Mouse (Mus musculus) hindbrain, embryonic 14.5 days (tissue): ENCODE results near the gene BC049352. TPM values are rescaled to one million over a fixed set of nuclear protein-coding genes. Genes with fewer than 3 reads are reported as not detected.

ENCODE experiments used
- ATAC-seq: fragments of 200-750 bp; cut with Nextera tagmentation; 2 replicates; pipeline ENCODE4 v1.8.0; 2017; ENCODE audit warnings: moderate number of reproducible peaks, mild to moderate bottlenecking, moderate TSS enrichment, moderate library complexity; ENCODE audit not compliant: low FRiP score
- DNase-seq: peaks from one replicate; pipeline ENCODE4 v3.0.0-alpha.2; 2015; ENCODE audit warnings: low spot score
- H3K27ac ChIP-seq: fragments of 300-500 bp; sonication (generic); 2 replicates; pipeline ENCODE4 v1.5.1; 2014; ENCODE audit warnings: mild to moderate bottlenecking, moderate library complexity
- H3K27me3 ChIP-seq: fragments of 300-500 bp; sonication (generic); 2 replicates; pipeline ENCODE4 v1.6.1; 2014; ENCODE audit warnings: mild to moderate bottlenecking, low read length, mixed read lengths; ENCODE audit not compliant: control insufficient read depth, insufficient read depth
- H3K36me3 ChIP-seq: fragments of 300-500 bp; sonication (generic); replicated peaks from 2 replicates; pipeline ENCODE4 v1.6.1; 2014; ENCODE audit not compliant: control insufficient read depth, insufficient read depth
- H3K4me1 ChIP-seq: fragments of 300-500 bp; sonication (generic); replicated peaks from 2 replicates; pipeline ENCODE4 v1.6.1; 2014; ENCODE audit warnings: antibody characterized with exemption, low read length, mixed read lengths; ENCODE audit not compliant: control insufficient read depth, insufficient read depth
- H3K4me2 ChIP-seq: fragments of 300-500 bp; sonication (generic); replicated peaks from 2 replicates; pipeline ENCODE4 v1.6.1; 2014; ENCODE audit warnings: mild to moderate bottlenecking, moderate library complexity
- H3K4me3 ChIP-seq: fragments of 300-500 bp; sonication (generic); replicated peaks from 2 replicates; pipeline ENCODE4 v1.5.1; 2014; ENCODE audit warnings: mild to moderate bottlenecking, low read length
- H3K9ac ChIP-seq: fragments of 300-500 bp; sonication (generic); 2 replicates; pipeline ENCODE4 v1.6.1; 2014
- H3K9me3 ChIP-seq: fragments of 300-500 bp; sonication (generic); 2 replicates; pipeline ENCODE4 v1.6.1; 2016; ENCODE audit warnings: low read length; ENCODE audit not compliant: control insufficient read depth
- WGBS: fragments of 180-500 bp; shearing (Covaris S2); extraction: QIAGEN DNeasy Blood & Tissue Kit; methylation state at CpG from one replicate; pipeline ENCODE4 v1.1.7; 2014; 5-methylcytosine and 5-hydroxymethylcytosine counted together
- polyA plus RNA-seq: library from polyadenylated mRNA; unstranded; fragments of >200 nt; fragmentation: Nextera tagmentation; extraction: Ambion mirVana; gene quantifications from 2 replicates; pipeline ENCODE4 v1.2.1, GENCODE M21; 2014

Gene BC049352
- not detected in 2 replicates for polyA plus RNA-seq

DNA sequence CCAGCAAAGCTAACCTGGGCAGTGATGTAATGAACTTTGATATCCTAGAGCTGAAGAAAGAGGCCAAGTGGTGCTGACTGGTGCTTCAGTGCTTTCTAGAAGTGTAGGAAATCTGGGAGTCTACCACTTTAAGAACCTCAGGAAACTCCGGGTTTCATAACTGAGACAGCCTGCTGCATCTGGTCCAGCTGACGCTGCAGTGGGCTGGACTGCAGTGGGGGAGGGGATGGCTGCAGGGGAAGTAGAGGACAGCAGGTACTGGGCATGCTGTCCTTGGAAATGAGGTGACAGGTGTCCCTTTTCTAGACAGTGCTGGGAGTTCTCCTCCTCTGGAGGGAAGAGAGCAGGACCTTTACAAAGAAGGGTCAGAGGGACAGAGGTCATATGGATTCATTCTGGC is at the start of gene BC049352:
Gene BC049352, plus strand, starts transcription at position 238 of the 400 bp plus-strand sequence.
- Histone ChIP-seq H3K27ac (no peak within 1 kb of the TSS), H3K4me3 (no peak within 1 kb of the TSS), H3K9ac (no peak within 1 kb of the TSS), H3K27me3 (no peaks in the 10 kb centered on the region), H3K4me1 (no peaks in the 10 kb centered on the region), H3K4me2 (no peak within 1 kb of the TSS), H3K9me3 (no peaks in the 10 kb centered on the region), H3K36me3 (no peaks in the 10 kb centered on the region)
- no peak for ATAC-seq
- no peak for DNase-seq
- WGBS, result 41% methylated on average over 2 of the region's 2 CpGs

GRCm38 (mm10) chr9:45133484-45134310 is 48.1 kb upstream of the BC049352 start:
- Histone ChIP-seq H3K27me3 (peaks cover 42% of the 10 kb centered on the region), H3K4me1 (no peaks in the 10 kb centered on the region; the same call in 1 of the 2 replicates), H3K27ac (no peak overlapping the region), H3K9me3 (no peaks in the 10 kb centered on the region), H3K4me3 (no peak overlapping the region), H3K36me3 (no peaks in the 10 kb centered on the region), H3K9ac (no peak overlapping the region), H3K4me2 (no peak overlapping the region)
- DNase-seq (peak; percentile 45), ATAC-seq (no peak)
- 25% methylated on average over 5 of the region's 5 CpGs for WGBS

DNA sequence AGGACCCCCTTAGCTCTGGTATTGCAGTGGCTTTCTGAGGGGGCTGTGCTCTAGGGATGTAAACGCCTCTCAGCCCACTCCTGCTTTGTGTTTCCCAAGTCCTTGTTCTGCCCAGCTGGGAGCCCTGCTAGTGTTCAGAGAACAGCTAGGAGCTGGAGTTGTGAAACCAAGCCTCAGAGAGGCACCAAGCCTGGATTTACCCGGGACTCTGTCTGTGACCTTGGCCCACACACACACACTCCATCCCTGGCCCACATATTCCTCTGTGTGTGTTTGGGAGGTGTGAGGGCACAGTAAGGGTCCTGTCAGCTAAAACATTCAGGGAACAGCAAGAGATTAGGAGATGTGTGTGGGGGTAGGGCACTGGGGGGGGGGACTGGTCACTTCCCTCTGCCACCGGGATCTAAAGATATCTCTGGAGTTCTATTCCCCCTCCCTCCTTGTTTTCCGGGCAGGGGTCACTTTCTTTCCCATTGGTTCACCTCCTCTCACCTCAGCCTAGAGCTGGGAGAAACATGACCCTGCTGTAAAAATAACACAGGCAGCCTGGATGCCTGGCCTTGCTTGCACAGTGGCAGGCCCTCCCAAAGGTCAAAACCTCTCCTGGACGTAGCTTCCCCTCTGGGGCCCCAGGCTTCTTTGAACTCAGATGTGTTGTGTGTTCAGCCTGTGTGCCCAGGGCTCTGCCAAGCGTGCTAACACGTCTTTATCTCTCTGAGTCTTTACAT is 45.2 kb upstream of the BC049352 start:
- Histone ChIP-seq H3K4me1 (no peaks in the 10 kb centered on the region; the same call in 1 of the 2 replicates), H3K27ac (no peak overlapping the region), H3K9me3 (no peaks in the 10 kb centered on the region), H3K4me2 (no peak overlapping the region), H3K27me3 (peaks cover 70% of the 10 kb centered on the region), H3K9ac (no peak overlapping the region), H3K4me3 (no peak overlapping the region), H3K36me3 (no peaks in the 10 kb centered on the region)
- DNase-seq (no peak), ATAC-seq (no peak)
- WGBS, result 15% methylated on average over 7 of the region's 7 CpGs

GRCm38 (mm10) chr9:45138191-45139032 is 43.4 kb upstream of the BC049352 start, which contains the start of gene Scn4b:
Gene Scn4b, plus strand, starts transcription at chr9:45138395.
- DNase-seq (peak; percentile 58), ATAC-seq (no peak)
- H3K9me3 ChIP-seq, result no peaks in the 10 kb centered on the region
- no peaks in the 10 kb centered on the region for H3K36me3 ChIP-seq
- WGBS, result under 1% methylated on average over 71 of the region's 76 CpGs
- H3K9ac ChIP-seq, result peak within 1 kb of the TSS; percentile 56
- peak within 1 kb of the TSS; percentile 39 for H3K4me3 ChIP-seq
- peak within 1 kb of the TSS; percentile 89 for H3K4me2 ChIP-seq
- no peaks in the 10 kb centered on the region; the same call in 1 of the 2 replicates for H3K4me1 ChIP-seq
- no peak within 1 kb of the TSS for H3K27ac ChIP-seq
- peaks cover 80% of the 10 kb centered on the region for H3K27me3 ChIP-seq

- Histone ChIP-seq H3K4me2 (peak overlapping the region; percentile 89), H3K27ac (no peak overlapping the region), H3K9ac (peak overlapping the region; percentile 56; the same call in 1 of the 2 replicates), H3K4me1 (no peaks in the 10 kb centered on the region; the same call in 1 of the 2 replicates), H3K9me3 (no peaks in the 10 kb centered on the region), H3K36me3 (no peaks in the 10 kb centered on the region), H3K27me3 (peaks cover 86% of the 10 kb centered on the region), H3K4me3 (peak overlapping the region; percentile 39)
- 3% methylated on average over 7 of the region's 7 CpGs for WGBS
- ATAC-seq (no peak), DNase-seq (no peak)
Measured at GRCm38 (mm10) chr9:45139082-45139481, 42.7 kb upstream of the BC049352 start.

DNA sequence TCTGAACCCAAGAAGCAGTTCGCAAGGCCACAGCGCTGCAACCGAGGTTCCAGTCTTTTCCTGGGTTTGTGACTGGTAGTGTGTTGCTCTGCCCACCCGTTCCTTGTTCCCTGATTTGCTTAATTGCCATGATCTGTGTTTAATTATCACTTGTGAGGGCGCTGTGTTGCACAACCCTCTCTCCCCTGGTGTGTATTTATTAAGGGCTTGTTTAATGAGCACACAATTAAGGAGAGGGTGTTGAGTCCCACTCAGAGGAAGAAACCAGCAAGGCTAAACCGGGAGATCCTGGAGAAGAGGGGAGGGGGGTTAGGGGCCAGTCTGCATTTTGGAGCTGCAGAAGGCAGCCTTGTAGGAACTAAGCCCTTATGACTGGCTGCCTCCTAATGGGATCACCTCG is 40.9 kb upstream of the BC049352 start:
- DNase-seq, result no peak
- H3K27ac ChIP-seq, result no peak overlapping the region
- no peaks in the 10 kb centered on the region for H3K9me3 ChIP-seq
- WGBS, result 60% methylated on average over 7 of the region's 7 CpGs
- H3K36me3 ChIP-seq, result no peaks in the 10 kb centered on the region
- ATAC-seq, result no peak
- peaks cover 90% of the 10 kb centered on the region for H3K27me3 ChIP-seq
- no peak overlapping the region for H3K4me3 ChIP-seq
- no peak overlapping the region for H3K4me2 ChIP-seq
- H3K4me1 ChIP-seq, result peaks cover 5% of the 10 kb centered on the region; the same call in 1 of the 2 replicates
- no peak overlapping the region for H3K9ac ChIP-seq

GRCm38 (mm10) chr9:45142686-45143085 is 39.1 kb upstream of the BC049352 start:
- no peak for ATAC-seq

GRCm38 (mm10) chr9:45145533-45146266 is 36.1 kb upstream of the BC049352 start:
- H3K4me1 ChIP-seq, result peaks cover 7% of the 10 kb centered on the region; the same call in 1 of the 2 replicates
- ATAC-seq, result peak; percentile 40; the same call in 1 of the 2 replicates
- DNase-seq, result no peak
- H3K27me3 ChIP-seq, result peaks cover 58% of the 10 kb centered on the region
- no peaks in the 10 kb centered on the region for H3K36me3 ChIP-seq
- H3K27ac ChIP-seq, result no peak overlapping the region
- peak overlapping the region; percentile 27 for H3K4me3 ChIP-seq
- peak overlapping the region; percentile 44 for H3K9ac ChIP-seq
- no peaks in the 10 kb centered on the region for H3K9me3 ChIP-seq
- WGBS, result 3% methylated on average over 27 of the region's 27 CpGs
- peak overlapping the region; percentile 63 for H3K4me2 ChIP-seq

More at GRCm38 (mm10) chr9:45142686-45143085, 39.1 kb upstream of the BC049352 start:
- no peak overlapping the region for H3K9ac ChIP-seq
- H3K9me3 ChIP-seq, result no peaks in the 10 kb centered on the region
- H3K4me3 ChIP-seq, result no peak overlapping the region
- 69% methylated on average over 3 of the region's 3 CpGs for WGBS
- H3K27me3 ChIP-seq, result peaks cover 87% of the 10 kb centered on the region
- peaks cover 7% of the 10 kb centered on the region; the same call in 1 of the 2 replicates for H3K4me1 ChIP-seq
- no peak overlapping the region for H3K27ac ChIP-seq
- H3K36me3 ChIP-seq, result no peaks in the 10 kb centered on the region
- H3K4me2 ChIP-seq, result no peak overlapping the region
- DNase-seq, result no peak
